Mouse (Mus musculus) lung, adult 2 months (tissue): Measurements from ENCODE around the gene Adgrv1. TPM values are rescaled to one million over a fixed set of nuclear protein-coding genes. Genes with fewer than 3 reads are reported as not detected.

Experiments used
- DNase-seq: peaks from one replicate; pipeline ENCODE4 v3.0.0; 2022
- H3K4me1 ChIP-seq: fragments of 200-500 bp; 2 replicates; pipeline ENCODE4 v1.6.1; 2011; ENCODE audit warnings: low read length; ENCODE audit not compliant: control insufficient read depth, insufficient read depth
- H3K4me3 ChIP-seq: fragments of 200-500 bp; replicated peaks from 2 replicates; pipeline ENCODE3; 2011; ENCODE audit warnings: low read depth, mild to moderate bottlenecking, control low read depth, low read length; ENCODE audit errors: extremely low read depth
- CTCF ChIP-seq: fragments of 200-500 bp; IDR thresholded peaks from 2 replicates; pipeline ENCODE4 v1.5.1; 2011; ENCODE audit warnings: mild to moderate bottlenecking, low read length, control low read depth; ENCODE audit not compliant: insufficient read depth
- POLR2A ChIP-seq: fragments of 200-500 bp; IDR thresholded peaks from 2 replicates; pipeline ENCODE4 v1.6.1; 2011; ENCODE audit warnings: low read depth, mild to moderate bottlenecking, control low read depth, low read length, borderline replicate concordance; ENCODE audit errors: extremely low read depth
- WGBS: fragments of 180-500 bp; shearing (Covaris S2); methylation state at CpG from one replicate; pipeline ENCODE4 v1.1.7; 2018; 5-methylcytosine and 5-hydroxymethylcytosine counted together
- polyA plus RNA-seq: library from polyadenylated mRNA; depleted of rRNA; stranded (reverse); fragments of >200 nt; gene quantifications from 2 replicates; pipeline ENCODE4 v1.2.3, GENCODE M21; 2012

Gene Adgrv1
- polyA plus RNA-seq, 1 experiment = 1.3 TPM

DNA sequence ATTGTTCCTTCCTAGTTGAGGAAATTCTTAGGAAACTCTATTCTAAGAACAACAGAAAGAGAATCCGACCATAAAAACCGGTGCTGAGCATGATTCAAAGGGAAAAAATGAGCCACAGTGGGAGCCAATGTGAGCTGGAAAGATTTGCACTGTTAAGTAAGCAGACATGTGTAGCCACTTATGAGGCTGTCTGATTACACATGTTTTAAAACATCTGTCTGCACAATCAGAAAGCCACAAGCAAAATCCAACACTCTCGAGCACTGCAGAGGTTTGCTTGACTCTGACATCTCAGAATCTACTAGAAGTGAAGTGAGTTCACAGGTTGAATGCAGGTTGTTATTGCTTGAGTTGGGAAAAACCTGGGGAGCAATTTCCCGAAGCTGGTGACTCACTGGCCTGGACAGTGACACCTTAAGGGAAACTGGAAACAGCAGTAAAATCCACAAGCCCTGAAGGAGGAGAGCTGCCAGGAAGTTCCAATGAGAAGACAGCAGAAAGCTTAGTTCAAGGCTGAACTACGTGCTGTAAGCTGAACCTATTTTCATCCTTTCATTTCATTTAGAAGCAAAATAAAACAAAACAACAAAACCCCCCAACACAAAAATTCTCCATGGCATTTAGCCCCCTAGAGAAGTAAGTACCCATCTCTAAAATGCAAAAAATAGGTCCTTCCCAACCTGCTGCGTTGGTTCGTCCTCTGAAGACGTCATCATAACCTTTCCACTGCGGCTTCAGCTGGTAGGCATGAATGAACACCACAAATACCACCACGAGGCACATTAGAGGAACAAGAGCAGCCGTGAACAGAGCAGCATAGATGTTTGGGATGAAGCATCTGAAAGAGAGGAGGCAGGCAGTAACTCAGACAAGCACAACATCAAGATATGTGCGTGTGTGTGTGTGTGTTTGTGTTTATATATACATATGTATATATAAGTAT is 450.7 kb downstream of the Adgrv1 start:
- DNase-seq = no peak
- WGBS = 72% methylated on average over 12 of the region's 12 CpGs
- no peaks in the 10 kb centered on the region for H3K4me1 ChIP-seq
- no peak overlapping the region for H3K4me3 ChIP-seq
- TF ChIP-seq POLR2A = no peak

DNA sequence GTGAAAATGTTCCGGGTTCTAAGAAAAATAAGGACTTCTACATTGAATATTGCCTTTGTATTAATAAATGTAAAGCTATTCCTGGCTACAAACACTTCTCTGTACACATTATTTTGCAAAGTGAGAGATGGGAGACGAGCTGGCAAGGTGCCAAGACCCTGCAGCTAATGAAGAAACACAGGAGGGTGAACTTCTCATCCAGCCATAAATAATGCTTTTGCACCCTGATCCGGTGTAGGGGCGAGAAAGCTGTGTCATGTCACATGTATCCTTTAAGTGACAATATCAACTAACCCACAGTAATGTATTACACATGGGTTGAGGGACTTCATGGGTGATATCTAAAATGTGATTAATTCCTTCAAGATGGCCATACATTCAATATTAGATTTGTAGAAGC is 451.5 kb downstream of the Adgrv1 start:
- no peak overlapping the region for H3K4me3 ChIP-seq
- H3K4me1 ChIP-seq = no peaks in the 10 kb centered on the region
- WGBS = 72% methylated on average over 4 of the region's 4 CpGs
- no peak for TF ChIP-seq CTCF
- TF ChIP-seq POLR2A = no peak
- DNase-seq = no peak

DNA sequence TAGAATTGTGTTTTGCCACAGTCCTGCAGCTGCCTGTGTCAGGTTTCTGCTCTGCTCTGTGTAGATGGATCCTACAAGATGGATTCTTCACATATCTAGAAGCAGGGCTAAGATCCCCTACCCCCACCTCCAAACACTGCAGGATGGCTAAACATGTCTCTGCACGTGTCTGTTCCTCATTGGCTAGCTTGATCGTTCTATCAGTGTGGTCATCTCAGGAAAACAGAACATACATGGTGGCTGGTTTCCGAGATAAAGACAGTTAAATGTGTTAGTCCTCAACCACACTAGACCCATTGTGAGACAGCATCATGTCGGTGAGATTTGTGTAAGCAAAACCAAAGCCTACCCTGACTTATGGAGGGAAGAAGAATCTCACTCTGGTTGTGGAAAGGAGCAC is 456.1 kb downstream of the Adgrv1 start:
- no peak for DNase-seq
- TF ChIP-seq POLR2A (no peak), CTCF (no peak)
- Histone ChIP-seq H3K4me3 (no peak overlapping the region), H3K4me1 (no peaks in the 10 kb centered on the region)
- WGBS = 69% methylated on average over 4 of the region's 4 CpGs

DNA sequence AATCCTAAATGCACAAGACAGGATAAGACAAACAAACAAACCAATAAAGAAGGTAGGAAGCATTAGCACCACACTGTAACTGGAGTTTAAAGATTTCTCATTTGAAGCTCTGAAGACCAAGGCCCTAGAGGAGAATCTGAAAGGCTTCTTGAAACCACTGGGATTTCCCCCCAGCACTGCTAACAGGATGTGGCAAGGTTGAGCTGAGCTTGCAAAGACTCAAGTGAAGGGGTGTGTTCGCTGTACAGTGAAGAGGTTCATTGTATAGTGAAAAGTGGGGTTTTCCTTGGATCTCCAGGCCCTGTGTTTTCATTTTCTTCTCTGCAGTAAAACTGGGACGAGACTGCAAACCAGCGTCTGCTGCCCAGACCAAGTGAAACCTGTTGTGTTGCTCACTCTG is 456.9 kb downstream of the Adgrv1 start:
- 60% methylated on average over 3 of the region's 3 CpGs for WGBS
- DNase-seq = no peak
- H3K4me1 ChIP-seq = no peaks in the 10 kb centered on the region
- no peak overlapping the region for H3K4me3 ChIP-seq
- TF ChIP-seq CTCF (no peak), POLR2A (no peak)

DNA sequence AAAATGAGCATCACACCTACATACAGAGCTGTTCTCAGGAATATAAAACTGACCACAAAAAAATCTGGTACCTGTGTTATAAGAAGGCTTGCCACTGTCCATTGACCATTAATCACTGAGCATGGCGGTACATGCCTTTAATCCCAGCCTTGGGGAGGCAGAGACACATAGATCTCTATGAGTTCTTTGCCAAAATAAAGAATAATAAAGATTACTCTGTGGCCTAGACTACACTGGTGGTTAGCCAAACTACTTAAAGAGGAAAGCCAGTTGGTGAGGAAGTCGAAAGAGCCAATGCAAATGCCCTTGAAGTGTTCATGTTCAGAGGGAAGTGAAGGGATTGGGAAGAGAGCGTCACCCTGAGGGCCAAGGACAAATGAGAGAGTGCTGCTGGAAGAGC is 461.8 kb downstream of the Adgrv1 start:
- Histone ChIP-seq H3K4me1 (no peaks in the 10 kb centered on the region), H3K4me3 (no peak overlapping the region)
- TF ChIP-seq CTCF (no peak), POLR2A (no peak)
- no peak for DNase-seq
- 57% methylated on average over 3 of the region's 3 CpGs for WGBS

DNA sequence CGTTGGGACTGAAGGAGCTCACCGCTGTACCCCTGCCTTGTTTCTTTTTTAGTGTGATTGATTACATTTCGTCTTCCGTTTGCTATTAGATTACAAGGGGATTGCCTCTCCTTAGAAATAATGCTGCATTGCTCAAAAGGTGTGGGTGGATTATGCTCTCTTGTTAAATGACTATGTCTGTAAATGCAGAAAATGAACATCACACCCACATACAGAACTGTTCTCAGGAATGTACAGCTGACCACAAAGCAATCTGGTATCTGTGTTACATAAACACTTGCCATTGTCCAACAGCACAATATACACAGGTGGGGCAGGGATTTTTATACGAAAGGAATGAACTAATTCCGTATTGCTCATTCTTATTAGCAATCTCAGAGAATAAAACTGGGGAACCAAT is 465.5 kb downstream of the Adgrv1 start:
- DNase-seq = no peak
- TF ChIP-seq CTCF = no peak
- no peak for TF ChIP-seq POLR2A
- WGBS = 69% methylated on average over 6 of the region's 6 CpGs
- Histone ChIP-seq H3K4me1 (no peaks in the 10 kb centered on the region), H3K4me3 (no peak overlapping the region)

DNA sequence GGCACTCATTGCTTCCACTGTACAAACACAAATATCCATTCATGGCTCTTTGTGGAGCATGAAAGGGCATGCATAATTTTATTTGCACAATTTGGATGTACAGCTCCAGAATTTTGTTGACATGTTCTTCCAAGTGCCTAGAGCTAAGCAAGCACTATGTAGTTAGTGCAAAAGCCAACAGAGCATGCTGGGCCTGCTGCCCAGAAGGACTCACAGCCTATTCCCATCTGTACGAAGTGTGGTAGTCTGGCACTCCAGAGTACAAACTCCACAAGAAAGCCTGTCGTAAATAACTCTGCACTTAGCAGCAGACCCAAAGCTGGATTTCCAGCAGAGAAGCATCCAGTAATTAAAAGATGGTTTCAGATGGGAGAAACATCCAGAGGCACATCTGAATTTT is 473.1 kb downstream of the Adgrv1 start:
- 50% methylated on average over 2 of the region's 2 CpGs for WGBS
- no peak overlapping the region for H3K4me3 ChIP-seq
- TF ChIP-seq CTCF (no peak), POLR2A (no peak)
- no peaks in the 10 kb centered on the region for H3K4me1 ChIP-seq
- DNase-seq = no peak

DNA sequence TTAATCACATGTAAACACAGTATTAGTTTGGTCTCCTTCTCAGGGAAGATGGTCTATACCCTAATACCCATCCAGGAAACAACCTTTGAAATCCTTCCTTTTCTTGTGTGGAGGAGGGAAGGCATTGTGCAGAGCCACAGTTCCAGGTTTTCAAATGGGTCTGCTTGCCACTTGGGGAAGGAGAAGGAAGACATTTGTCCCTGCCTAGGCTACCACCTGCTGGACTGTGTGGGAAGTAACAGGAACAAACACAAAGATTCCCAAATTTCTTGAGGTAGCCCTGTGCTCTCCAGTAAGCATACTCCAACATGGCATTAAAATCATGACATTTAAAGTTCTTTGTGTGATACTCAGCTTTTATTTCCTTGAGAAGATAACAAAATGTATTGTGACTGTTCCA is 477.6 kb downstream of the Adgrv1 start:
- Histone ChIP-seq H3K4me3 (no peak overlapping the region), H3K4me1 (no peaks in the 10 kb centered on the region)
- peak; percentile 38 for DNase-seq
- TF ChIP-seq POLR2A (no peak), CTCF (peak; percentile 83)

DNA sequence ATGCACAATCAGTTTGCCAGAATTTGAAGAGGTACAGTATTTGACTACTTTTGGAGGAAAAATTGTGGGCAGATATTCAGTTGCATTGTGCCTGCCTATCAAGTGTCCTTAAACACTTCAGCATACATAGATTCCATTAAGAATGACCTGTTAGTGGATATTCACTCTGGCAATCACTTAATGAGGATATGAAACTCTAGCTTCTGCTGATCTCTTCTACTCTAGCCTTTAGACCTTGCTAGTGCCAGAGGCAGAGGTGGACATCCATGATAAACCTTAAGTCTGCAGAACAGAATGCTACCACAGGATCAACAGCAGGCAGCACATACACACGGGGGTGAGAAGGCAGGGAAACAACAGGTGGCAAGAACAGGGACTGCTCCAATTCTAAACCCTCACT is 488.5 kb downstream of the Adgrv1 start:
- no peaks in the 10 kb centered on the region for H3K4me1 ChIP-seq
- no peak overlapping the region for H3K4me3 ChIP-seq
- WGBS = 69% methylated on average over 1 of the region's 1 CpGs
- TF ChIP-seq CTCF = no peak
- TF ChIP-seq POLR2A = no peak
- DNase-seq = no peak

DNA sequence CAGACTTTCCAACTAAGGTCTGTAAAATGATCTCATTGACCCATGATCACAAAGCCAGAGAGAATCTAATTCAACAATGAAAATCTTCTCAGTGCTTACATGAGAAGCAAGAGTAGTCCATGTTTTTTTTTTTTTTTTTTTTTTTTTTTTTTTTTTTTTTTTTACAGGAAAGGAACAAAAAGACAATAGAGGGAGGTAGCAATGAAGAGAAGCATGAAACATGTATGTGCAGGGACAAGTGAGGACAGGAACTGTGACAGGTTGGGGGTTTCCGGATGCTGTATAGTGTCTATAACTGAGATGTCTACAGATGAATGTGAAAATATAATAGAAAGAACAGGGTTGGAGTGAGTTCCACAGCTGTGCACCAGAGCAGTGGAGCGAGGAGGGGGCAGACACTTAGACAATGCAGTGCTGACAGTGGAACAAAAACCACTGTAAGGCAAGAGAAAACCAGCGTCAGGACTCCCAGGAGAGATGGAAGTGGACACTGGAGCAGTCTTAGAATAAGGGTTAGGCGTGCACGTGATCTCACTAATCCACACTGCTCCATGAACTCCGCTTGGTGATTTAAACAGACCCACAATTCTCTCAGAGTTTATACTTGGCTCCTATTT is 490.6 kb downstream of the Adgrv1 start:
- Histone ChIP-seq H3K4me3 (no peak overlapping the region), H3K4me1 (peaks cover 1% of the 10 kb centered on the region; the same call in 1 of the 2 replicates)
- TF ChIP-seq CTCF = no peak
- no peak for TF ChIP-seq POLR2A
- 88% methylated on average over 6 of the region's 6 CpGs for WGBS
- no peak for DNase-seq
